Comparison of ENCODE assay signal across 18 mouse cellular contexts in the genomic region with DNA sequence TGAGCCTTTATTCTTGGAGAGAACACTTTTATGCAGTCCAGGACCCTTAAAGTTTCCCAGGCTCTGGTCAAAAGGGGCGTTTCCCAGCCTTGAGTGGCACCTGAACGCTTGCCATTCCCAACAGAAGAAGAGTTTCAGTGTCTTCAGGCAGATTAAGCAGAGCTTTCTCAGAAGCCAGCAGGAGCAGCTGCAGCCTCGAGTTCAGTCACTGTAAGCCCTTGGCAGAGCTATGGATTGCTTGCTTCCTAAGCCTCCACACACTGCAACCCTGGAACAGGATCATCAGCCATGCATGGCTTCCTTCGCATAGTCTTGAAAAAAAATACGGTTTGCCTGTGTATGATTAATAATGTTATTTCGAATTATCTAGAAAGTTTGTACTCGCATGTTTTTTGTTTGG. TPM values are rescaled to one million over a fixed set of nuclear protein-coding genes. Genes with fewer than 3 reads are reported as not detected.
DNase-seq lines count a peak whose midpoint lies in the region; ATAC-seq and TF ChIP-seq lines count a peak whose summit lies in the region.
"Had no signal": no experiment of that assay in that cellular context is flagged by ENCODE, and none has a peak within 500 bp of the region (broad histone marks: within the 10 kb centered on the region; RNA-seq: fewer than 3 reads in every experiment).

No protein-coding gene starts in this region.

- no peaks in the 10 kb centered on the region for H3K4me1 ChIP-seq in kidney, postnatal 0 days (replicated peaks; ENCODE audit: insufficient read depth, low read length)
- peaks cover 10% of the 10 kb centered on the region for H3K4me1 ChIP-seq in forebrain, embryonic 12.5 days
- H3K4me1 ChIP-seq in midbrain, embryonic 11.5 days (ENCODE audit: control insufficient read depth, insufficient read depth, low read length), result 0 out of 2 replicates have a peak, but pooled peaks cover 4% of the 10 kb centered on the region
- H3K4me1 ChIP-seq in cerebellum, adult 2 months (ENCODE audit: control insufficient read depth, insufficient read depth, low read length), result no peaks in the 10 kb centered on the region

- H3K9me3 ChIP-seq in kidney, postnatal 0 days (replicated peaks; ENCODE audit: low read length), result no peaks in the 10 kb centered on the region
- 0 out of 2 replicates have a peak, but pooled peaks cover 5% of the 10 kb centered on the region for H3K9me3 ChIP-seq in forebrain, embryonic 12.5 days
- peaks cover 4% of the 10 kb centered on the region; the same call in 1 of the 2 replicates for H3K9me3 ChIP-seq in midbrain, embryonic 11.5 days (ENCODE audit: control insufficient read depth, low read length)
- H3K9me3 ChIP-seq: heart, embryonic 10.5 days had no signal

- 0 out of 2 replicates have a peak overlapping the region, but pooled peaks have one; percentile 13 for H3K4me2 ChIP-seq in kidney, postnatal 0 days (ENCODE audit: low read length)
- H3K4me2 ChIP-seq in forebrain, embryonic 12.5 days, result no peak overlapping the region
- no peak overlapping the region for H3K4me2 ChIP-seq in midbrain, embryonic 11.5 days
- H3K4me2 ChIP-seq: lung, embryonic 14.5 days had no signal

- H3K9ac ChIP-seq in kidney, postnatal 0 days (ENCODE audit: low read depth, low read length), result no peak overlapping the region
- no peak overlapping the region for H3K9ac ChIP-seq in forebrain, embryonic 12.5 days
- H3K9ac ChIP-seq in midbrain, embryonic 11.5 days (ENCODE audit: low read length), result no peak overlapping the region
- H3K9ac ChIP-seq: lung, embryonic 14.5 days had no signal

- H3K36me3 ChIP-seq in kidney, postnatal 0 days (ENCODE audit: insufficient read depth, low read length), result no peaks in the 10 kb centered on the region
- H3K36me3 ChIP-seq in forebrain, embryonic 12.5 days (replicated peaks), result no peaks in the 10 kb centered on the region
- H3K36me3 ChIP-seq in midbrain, embryonic 11.5 days (ENCODE audit: control insufficient read depth, insufficient read depth, low read length), result no peaks in the 10 kb centered on the region
- H3K36me3 ChIP-seq: heart, embryonic 10.5 days had no signal

- TF ChIP-seq CTCF in kidney, postnatal 0 days (IDR thresholded peaks at IDR 0.05; ENCODE audit: low read depth), result no peak
- TF ChIP-seq CTCF in brain, embryonic 14.5 days (IDR thresholded peaks at IDR 0.05; ENCODE audit: borderline replicate concordance, extremely low read depth, insufficient read depth, insufficient read length), result no peak
- no peak for TF ChIP-seq CTCF in cerebellum, adult 2 months (IDR thresholded peaks at IDR 0.05; ENCODE audit: borderline replicate concordance, insufficient read depth, low read depth, low read length)

- no peak overlapping the region for H3K4me3 ChIP-seq in kidney, postnatal 0 days (replicated peaks; ENCODE audit: low read depth, low read length)
- H3K4me3 ChIP-seq in forebrain, embryonic 12.5 days (replicated peaks), result no peak overlapping the region
- H3K4me3 ChIP-seq in midbrain, embryonic 11.5 days (ENCODE audit: low read depth, low read length), result no peak overlapping the region
- H3K4me3 ChIP-seq in cerebellum, adult 2 months (replicated peaks; ENCODE audit: insufficient read depth, low read depth, low read length), result no peak overlapping the region
- H3K4me3 ChIP-seq: heart, embryonic 10.5 days; myocyte had no signal

- no peaks in the 10 kb centered on the region for H3K27me3 ChIP-seq in kidney, postnatal 0 days (ENCODE audit: insufficient read depth, low read length)
- no peaks in the 10 kb centered on the region for H3K27me3 ChIP-seq in forebrain, embryonic 12.5 days
- H3K27me3 ChIP-seq in midbrain, embryonic 11.5 days (ENCODE audit: control insufficient read depth, insufficient read depth, low read length), result no peaks in the 10 kb centered on the region
- no peaks in the 10 kb centered on the region for H3K27me3 ChIP-seq in cerebellum, adult 2 months (ENCODE audit: control insufficient read depth, insufficient read depth, low read length)

- no peak for TF ChIP-seq POLR2A in brain, embryonic 14.5 days (IDR thresholded peaks at IDR 0.05; ENCODE audit: borderline replicate concordance, extremely low read depth, insufficient read depth, insufficient read length, poor library complexity, severe bottlenecking)
- TF ChIP-seq POLR2A in cerebellum, adult 2 months (IDR thresholded peaks at IDR 0.05; ENCODE audit: borderline replicate concordance, insufficient read depth, low read length), result no peak

- no peak overlapping the region for H3K27ac ChIP-seq in kidney, postnatal 0 days
- H3K27ac ChIP-seq in forebrain, embryonic 12.5 days, result peak overlapping the region; percentile 11; the same call in 1 of the 2 replicates
- no peak overlapping the region for H3K27ac ChIP-seq in midbrain, embryonic 11.5 days (ENCODE audit: low read depth, low read length)
- H3K27ac ChIP-seq in cerebellum, adult 2 months (ENCODE audit: insufficient read depth, low read length), result no peak overlapping the region
- H3K27ac ChIP-seq: heart, embryonic 10.5 days had no signal

- no peak for ATAC-seq in kidney, postnatal 0 days (replicated peaks; ENCODE audit: low FRiP score, low read depth)
- ATAC-seq in forebrain, embryonic 12.5 days (ENCODE audit: low FRiP score), result peak; percentile 69
- peak; percentile 69; the same call in 1 of the 2 replicates for ATAC-seq in midbrain, embryonic 11.5 days (ENCODE audit: low FRiP score)
- ATAC-seq: intestine, postnatal 0 days had no signal

- peak; percentile 48 for DNase-seq in kidney, postnatal 0 days (ENCODE audit: low spot score)
- no peak for DNase-seq in kidney, adult 11 months
- DNase-seq in brain, embryonic 14.5 days (ENCODE audit: low read depth), result peak; percentile 92
- DNase-seq in midbrain, embryonic 11.5 days (ENCODE audit: low spot score, missing footprints), result peak; percentile 83
- no peak for DNase-seq in urinary bladder, adult 2 months (ENCODE audit: low spot score)
- DNase-seq in cerebellum, adult 2 months, result no peak
- DNase-seq in embryo, embryonic 10 days (ENCODE audit: low spot score), result no peak
- DNase-seq: adrenal gland, postnatal 14 days; cerebellum, adult 9-11 months; gastrocnemius, postnatal 10 days; heart, postnatal 14 days; liver; lung, embryonic 14.5 days; thymus, postnatal 25 days had no signal

- WGBS in kidney, postnatal 0 days, result 53% methylated on average over 7 of the region's 7 CpGs
- 54% methylated on average over 7 of the region's 7 CpGs for WGBS in forebrain, embryonic 12.5 days
- 51% methylated on average over 7 of the region's 7 CpGs for WGBS in midbrain, embryonic 11.5 days
- WGBS in cerebellum, adult 2 months, result 26% methylated on average over 7 of the region's 7 CpGs

RNA-seq across cellular contexts. Expression of gene Kif21a, which starts 14.1 kb away (rescaled TPM):
- 12.9 and 14.0 TPM in 2 replicates for polyA plus RNA-seq in kidney, postnatal 0 days (2015; fragmentation: Nextera tagmentation; extraction: Ambion mirVana)
- 66.8 and 80.0 TPM in 2 replicates for polyA plus RNA-seq in brain, embryonic 14.5 days (2012; rRNA removed)
- 49.5 and 49.6 TPM in 2 replicates for polyA plus RNA-seq in forebrain, embryonic 12.5 days (2016; fragmentation: Nextera tagmentation; extraction: Ambion mirVana)
- polyA plus RNA-seq in midbrain, embryonic 11.5 days (2014; fragmentation: Nextera tagmentation; extraction: Ambion mirVana), result 77.0 and 77.3 TPM in 2 replicates
- 7.5 and 8.7 TPM in 2 replicates for polyA plus RNA-seq in urinary bladder, adult 2 months (2012; rRNA removed)
- polyA plus RNA-seq in cerebellum, adult 2 months (2012; rRNA removed), result 81.0 and 82.4 TPM in 2 replicates

Comparison
In these comparisons a context has a peak if more than half of its experiments do, and no peak if none do; other contexts are left out.
1. DNase-seq: peak in kidney, postnatal 0 days (single experiment), brain, embryonic 14.5 days (single experiment) and midbrain, embryonic 11.5 days (single experiment); none in kidney, adult 11 months (single experiment), urinary bladder, adult 2 months (single experiment), cerebellum, adult 2 months (0 of 2) and embryo, embryonic 10 days (single experiment).